ENCODE assay signal across 26 mouse cellular contexts in genomic region chr4:138023403-138024100, GRCm38 (mm10). TPM values are rescaled to one million over a fixed set of nuclear protein-coding genes. Genes with fewer than 3 reads are reported as not detected.
DNase-seq lines count a peak whose midpoint lies in the region; ATAC-seq and TF ChIP-seq lines count a peak whose summit lies in the region.
"Had no signal": no experiment of that assay in that cellular context is flagged by ENCODE, and none has a peak within 500 bp of the region (broad histone marks: within the 10 kb centered on the region; RNA-seq: fewer than 3 reads in every experiment).

No protein-coding gene starts in this region.

- no peak overlapping the region for H3K9ac ChIP-seq in liver, postnatal 0 days (replicated peaks)
- H3K9ac ChIP-seq in liver, embryonic 11.5 days (ENCODE audit: low read depth, low read length), result no peak overlapping the region
- no peak overlapping the region for H3K9ac ChIP-seq in midbrain, embryonic 15.5 days
- H3K9ac ChIP-seq: embryonic facial prominence, embryonic 15.5 days; forebrain, embryonic 13.5 days; kidney, embryonic 15.5 days; lung, embryonic 14.5 days; neural tube, embryonic 15.5 days had no signal

- ATAC-seq in liver, postnatal 0 days, result no peak
- ATAC-seq in liver, embryonic 11.5 days (replicated peaks; ENCODE audit: low FRiP score), result peak; percentile 58; the same call in 1 of the 2 replicates
- ATAC-seq in megakaryocyte progenitor cell, adult 5-6 weeks (replicated peaks; ENCODE audit: poor library complexity), result peak; percentile 75
- no peak for ATAC-seq in midbrain, embryonic 15.5 days (replicated peaks)
- ATAC-seq: activated CD4-positive, CD25-positive, alpha-beta regulatory T cell, adult 4 months; forebrain, embryonic 13.5 days; hindbrain, embryonic 16.5 days had no signal

- intact Hi-C loops in gastrocnemius, adult 2 months (cut with DNase I), result no loop called here
- intact Hi-C loops in gastrocnemius, postnatal 36 days (cut with DNase I), result no loop called here
- intact Hi-C loops in left cerebral cortex, postnatal 14 days (cut with DNase I), result no loop called here

- DNase-seq in gastrocnemius, adult 2 months, result peak; percentile 14
- no peak for DNase-seq in gastrocnemius, postnatal 36 days
- DNase-seq in liver, result peak; percentile 15
- DNase-seq in liver, postnatal 0 days, result no peak
- no peak for DNase-seq in liver, embryonic 11.5 days (ENCODE audit: low spot score)
- no peak for DNase-seq in left cerebral cortex, postnatal 14 days (ENCODE audit: low spot score in 2 of 2)
- DNase-seq: adrenal gland, postnatal 10 days; cerebellum, adult 11 months; cerebellum, adult 9-11 months; kidney, adult 18-20 months; kidney, postnatal 25 days; lung, embryonic 14.5 days; lung, postnatal 36 days; midbrain, embryonic 14.5 days; retina, postnatal 1 day; right cerebral cortex, postnatal 14 days; thymus, postnatal 4 days had no signal

- 58% methylated on average over 9 of the region's 9 CpGs for WGBS in liver, postnatal 0 days (ENCODE audit: insufficient replicate concordance)
- 68% methylated on average over 9 of the region's 9 CpGs for WGBS in liver, embryonic 11.5 days
- WGBS in midbrain, embryonic 15.5 days, result 90% methylated on average over 9 of the region's 9 CpGs

- peaks cover 18% of the 10 kb centered on the region for H3K36me3 ChIP-seq in liver, postnatal 0 days (replicated peaks; ENCODE audit: insufficient read depth, low read length)
- H3K36me3 ChIP-seq in liver, embryonic 11.5 days (ENCODE audit: control insufficient read depth, insufficient read depth, low read length), result peaks cover 7% of the 10 kb centered on the region; the same call in 1 of the 2 replicates
- no peaks in the 10 kb centered on the region for H3K36me3 ChIP-seq in midbrain, embryonic 15.5 days (replicated peaks)

- TF ChIP-seq CTCF in gastrocnemius, adult 2 months (IDR thresholded peaks at IDR 0.05), result no peak
- no peak for TF ChIP-seq CTCF in liver, postnatal 0 days (IDR thresholded peaks at IDR 0.05; ENCODE audit: low read depth)

- H3K27ac ChIP-seq in gastrocnemius, adult 2 months, result peak overlapping the region; percentile 70
- H3K27ac ChIP-seq in liver, postnatal 0 days (ENCODE audit: low read depth), result no peak overlapping the region
- peak overlapping the region; percentile 39; the same call in 1 of the 2 replicates for H3K27ac ChIP-seq in liver, embryonic 11.5 days (ENCODE audit: low read depth, low read length)
- no peak overlapping the region for H3K27ac ChIP-seq in midbrain, embryonic 15.5 days
- H3K27ac ChIP-seq: embryonic facial prominence, embryonic 15.5 days; forebrain, embryonic 13.5 days; kidney, embryonic 15.5 days; neural tube, embryonic 15.5 days had no signal

- TF ChIP-seq EP300 in liver, postnatal 0 days (IDR thresholded peaks at IDR 0.05; ENCODE audit: low read depth), result no peak

- H3K27me3 ChIP-seq in liver, postnatal 0 days (ENCODE audit: insufficient read depth, low read length), result no peaks in the 10 kb centered on the region
- H3K27me3 ChIP-seq in liver, embryonic 11.5 days (replicated peaks; ENCODE audit: control insufficient read depth, insufficient read depth, low read length), result no peaks in the 10 kb centered on the region
- H3K27me3 ChIP-seq in midbrain, embryonic 15.5 days (replicated peaks), result no peaks in the 10 kb centered on the region
- H3K27me3 ChIP-seq: embryonic facial prominence, embryonic 15.5 days; forebrain, embryonic 13.5 days; kidney, embryonic 15.5 days; megakaryocyte, embryonic 14.5 days; neural tube, embryonic 15.5 days had no signal

- no peak overlapping the region for H3K4me2 ChIP-seq in liver, postnatal 0 days (ENCODE audit: low read depth, low read length)
- H3K4me2 ChIP-seq in liver, embryonic 11.5 days, result peak overlapping the region; percentile 22
- no peak overlapping the region for H3K4me2 ChIP-seq in midbrain, embryonic 15.5 days
- H3K4me2 ChIP-seq: embryonic facial prominence, embryonic 15.5 days; forebrain, embryonic 13.5 days; kidney, embryonic 15.5 days; lung, embryonic 14.5 days; neural tube, embryonic 15.5 days had no signal

- no peaks in the 10 kb centered on the region for H3K9me3 ChIP-seq in liver, postnatal 0 days (ENCODE audit: low read length)
- H3K9me3 ChIP-seq in liver, embryonic 11.5 days (ENCODE audit: control insufficient read depth, low read length), result no peaks in the 10 kb centered on the region
- no peaks in the 10 kb centered on the region for H3K9me3 ChIP-seq in midbrain, embryonic 15.5 days
- H3K9me3 ChIP-seq: embryonic facial prominence, embryonic 15.5 days; forebrain, embryonic 13.5 days; kidney, embryonic 15.5 days; megakaryocyte, embryonic 14.5 days; neural tube, embryonic 15.5 days had no signal

- H3K4me3 ChIP-seq in gastrocnemius, adult 2 months, result no peak overlapping the region
- no peak overlapping the region for H3K4me3 ChIP-seq in liver, postnatal 0 days (ENCODE audit: low read depth, low read length)
- H3K4me3 ChIP-seq in liver, embryonic 11.5 days (ENCODE audit: low read depth, low read length), result no peak overlapping the region
- no peak overlapping the region for H3K4me3 ChIP-seq in midbrain, embryonic 15.5 days
- H3K4me3 ChIP-seq: embryonic facial prominence, embryonic 15.5 days; forebrain, embryonic 13.5 days; kidney, embryonic 15.5 days; megakaryocyte, embryonic 14.5 days; neural tube, embryonic 15.5 days had no signal

- peaks cover 6% of the 10 kb centered on the region; the same call in 1 of the 2 replicates for H3K4me1 ChIP-seq in liver, postnatal 0 days (ENCODE audit: insufficient read depth)
- H3K4me1 ChIP-seq in liver, embryonic 11.5 days (replicated peaks; ENCODE audit: control insufficient read depth, insufficient read depth, low read length), result peaks cover 25% of the 10 kb centered on the region
- H3K4me1 ChIP-seq in midbrain, embryonic 15.5 days, result peaks cover 15% of the 10 kb centered on the region

RNA-seq across cellular contexts. Expression of gene Eif4g3, which starts 30.7 kb away (rescaled TPM):
- 100 to 1,000 TPM; 108 to 145 TPM for total RNA-seq in gastrocnemius, adult 2 months (2021)
- total RNA-seq in gastrocnemius, postnatal 36 days (2021), result 100 to 1,000 TPM; 103 to 115 TPM
- polyA plus RNA-seq in liver, postnatal 0 days (2015; fragmentation: Nextera tagmentation; extraction: Ambion mirVana), result 5.8 and 5.9 TPM in 2 replicates
- polyA plus RNA-seq in liver, embryonic 11.5 days (2014; fragmentation: Nextera tagmentation; extraction: Ambion mirVana), result 26.2 and 28.3 TPM in 2 replicates
- 60.3 and 60.4 TPM in 2 replicates for total RNA-seq in megakaryocyte progenitor cell, adult 5-6 weeks (2015)
- 36.9 and 39.1 TPM in 2 replicates for total RNA-seq in megakaryocyte progenitor cell, adult 5-6 weeks (2017)
- total RNA-seq in left cerebral cortex, postnatal 14 days (2021), result 100 to 1,000 TPM; 199 TPM
- 55.7 and 58.5 TPM in 2 replicates for polyA plus RNA-seq in midbrain, embryonic 15.5 days (2015; fragmentation: Nextera tagmentation; extraction: Ambion mirVana)

Comparison
In these comparisons a context has a peak if more than half of its experiments do, and no peak if none do; other contexts are left out.
1. DNase-seq: peak in gastrocnemius, adult 2 months (single experiment) and liver (single experiment); none in gastrocnemius, postnatal 36 days (0 of 2), liver, postnatal 0 days (single experiment), liver, embryonic 11.5 days (single experiment) and left cerebral cortex, postnatal 14 days (0 of 2).
2. H3K27ac ChIP-seq: peak in gastrocnemius, adult 2 months (single experiment) and liver, embryonic 11.5 days (single experiment); none in liver, postnatal 0 days (single experiment) and midbrain, embryonic 15.5 days (single experiment).
3. ATAC-seq: peak in liver, embryonic 11.5 days (single experiment) and megakaryocyte progenitor cell, adult 5-6 weeks (single experiment); none in liver, postnatal 0 days (single experiment) and midbrain, embryonic 15.5 days (single experiment).